Mouse (Mus musculus) liver, embryonic 15.5 days (tissue): ENCODE results near the gene Tex44. TPM values are rescaled to one million over a fixed set of nuclear protein-coding genes. Genes with fewer than 3 reads are reported as not detected.

Source experiments
- ATAC-seq: fragments of 200-750 bp; cut with Nextera tagmentation; 2 replicates; pipeline ENCODE4 v1.8.0; 2017; ENCODE audit warnings: moderate number of reproducible peaks, mild to moderate bottlenecking, moderate library complexity; ENCODE audit not compliant: insufficient read depth
- H3K27ac ChIP-seq: fragments of 300-500 bp; sonication (generic); replicated peaks from 2 replicates; pipeline ENCODE4 v1.5.1; 2015; ENCODE audit warnings: mild to moderate bottlenecking, inconsistent platforms
- H3K27me3 ChIP-seq: fragments of 300-500 bp; sonication (generic); 2 replicates; pipeline ENCODE4 v1.6.1; 2015; ENCODE audit warnings: mild to moderate bottlenecking, inconsistent platforms
- H3K36me3 ChIP-seq: fragments of 300-500 bp; sonication (generic); replicated peaks from 2 replicates; pipeline ENCODE4 v1.6.1; 2015; ENCODE audit warnings: moderate library complexity, mild to moderate bottlenecking, inconsistent platforms
- H3K4me1 ChIP-seq: fragments of 300-500 bp; sonication (generic); replicated peaks from 2 replicates; pipeline ENCODE4 v1.6.1; 2015; ENCODE audit warnings: inconsistent platforms
- H3K4me2 ChIP-seq: fragments of 300-500 bp; sonication (generic); 2 replicates; pipeline ENCODE4 v1.6.1; 2015; ENCODE audit warnings: moderate library complexity, mild to moderate bottlenecking, inconsistent platforms
- H3K4me3 ChIP-seq: fragments of 300-500 bp; sonication (generic); replicated peaks from 2 replicates; pipeline ENCODE4 v1.5.1; 2015; ENCODE audit warnings: mild to moderate bottlenecking, inconsistent platforms
- H3K9ac ChIP-seq: fragments of 300-500 bp; sonication (generic); 2 replicates; pipeline ENCODE4 v1.6.1; 2015; ENCODE audit warnings: moderate library complexity, mild to moderate bottlenecking, inconsistent platforms
- H3K9me3 ChIP-seq: fragments of 300-500 bp; sonication (generic); replicated peaks from 2 replicates; pipeline ENCODE4 v1.6.1; 2016; ENCODE audit warnings: inconsistent platforms
- WGBS: fragments of 180-500 bp; shearing (Covaris S2); methylation state at CpG from one replicate; pipeline ENCODE4 v1.1.7; 2015; ENCODE audit warnings: mixed read lengths; ENCODE audit not compliant: insufficient replicate concordance; 5-methylcytosine and 5-hydroxymethylcytosine counted together
- polyA plus RNA-seq: library from polyadenylated mRNA; unstranded; fragments of >200 nt; fragmentation: Nextera tagmentation; extraction: Ambion mirVana; gene quantifications from 2 replicates; pipeline ENCODE4 v1.2.1, GENCODE M21; 2015

Gene Tex44
- polyA plus RNA-seq, 1 experiment from 2014 or later: not detected

GRCm38 (mm10) chr1:86443386-86444172, 17.4 kb downstream of the Tex44 start:
- Histone ChIP-seq H3K4me3 (peak overlapping the region; percentile 70), H3K4me1 (peaks cover 69% of the 10 kb centered on the region)
- ATAC-seq: no peak

GRCm38 (mm10) chr1:86447596-86448171, 21.6 kb downstream of the Tex44 start:
- H3K9ac ChIP-seq: no peak overlapping the region
- 0 out of 2 replicates have a peak overlapping the region, but pooled peaks have one; percentile 14 for H3K27ac ChIP-seq
- no peaks in the 10 kb centered on the region for H3K36me3 ChIP-seq
- H3K4me3 ChIP-seq: no peak overlapping the region
- H3K4me2 ChIP-seq: no peak overlapping the region
- H3K27me3 ChIP-seq: 0 out of 2 replicates have a peak, but pooled peaks cover 4% of the 10 kb centered on the region
- H3K4me1 ChIP-seq: peaks cover 31% of the 10 kb centered on the region
- 54% methylated on average over 13 of the region's 13 CpGs for WGBS
- ATAC-seq: no peak
- H3K9me3 ChIP-seq: no peaks in the 10 kb centered on the region

More at GRCm38 (mm10) chr1:86443386-86444172, 17.4 kb downstream of the Tex44 start:
- H3K27ac ChIP-seq: peak overlapping the region; percentile 90
- peak overlapping the region; percentile 99 for H3K4me2 ChIP-seq
- 35% methylated on average over 8 of the region's 8 CpGs for WGBS
- H3K27me3 ChIP-seq: 0 out of 2 replicates have a peak, but pooled peaks cover 10% of the 10 kb centered on the region
- H3K9ac ChIP-seq: peak overlapping the region; percentile 72; the same call in 1 of the 2 replicates
- H3K36me3 ChIP-seq: no peaks in the 10 kb centered on the region
- H3K9me3 ChIP-seq: no peaks in the 10 kb centered on the region

DNA sequence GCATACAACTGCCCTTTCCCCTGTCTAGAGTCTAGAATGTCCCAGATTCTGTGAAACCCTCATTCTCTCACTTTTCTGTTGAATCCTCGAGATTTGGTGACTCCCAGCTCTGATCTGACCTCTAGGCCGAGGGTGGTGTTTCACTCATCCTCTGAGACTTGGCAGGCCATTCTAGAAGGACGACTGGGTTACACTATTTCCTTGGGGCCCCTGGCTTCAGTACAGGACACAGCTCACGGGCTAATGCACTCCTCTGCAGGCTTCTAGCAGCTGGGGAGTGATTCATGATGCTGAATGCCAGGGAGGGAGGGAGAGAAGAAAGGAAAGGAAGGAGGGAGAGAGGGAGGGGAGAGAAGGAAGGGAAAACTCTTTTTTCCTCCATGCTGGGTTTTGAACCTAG, 22.1 kb downstream of the Tex44 start:
- Histone ChIP-seq H3K4me3 (no peak overlapping the region), H3K27me3 (no peaks in the 10 kb centered on the region), H3K9ac (no peak overlapping the region), H3K27ac (0 out of 2 replicates have a peak overlapping the region, but pooled peaks have one; percentile 14), H3K4me1 (peaks cover 25% of the 10 kb centered on the region), H3K9me3 (no peaks in the 10 kb centered on the region), H3K36me3 (no peaks in the 10 kb centered on the region), H3K4me2 (no peak overlapping the region)
- ATAC-seq: no peak
- 32% methylated on average over 4 of the region's 4 CpGs for WGBS

GRCm38 (mm10) chr1:86449966-86450365, 23.8 kb downstream of the Tex44 start:
- 41% methylated on average over 6 of the region's 6 CpGs for WGBS
- Histone ChIP-seq H3K4me3 (no peak overlapping the region), H3K27ac (no peak overlapping the region), H3K27me3 (no peaks in the 10 kb centered on the region), H3K9me3 (no peaks in the 10 kb centered on the region), H3K4me1 (peaks cover 11% of the 10 kb centered on the region), H3K4me2 (no peak overlapping the region), H3K9ac (no peak overlapping the region), H3K36me3 (no peaks in the 10 kb centered on the region)
- ATAC-seq: no peak

DNA sequence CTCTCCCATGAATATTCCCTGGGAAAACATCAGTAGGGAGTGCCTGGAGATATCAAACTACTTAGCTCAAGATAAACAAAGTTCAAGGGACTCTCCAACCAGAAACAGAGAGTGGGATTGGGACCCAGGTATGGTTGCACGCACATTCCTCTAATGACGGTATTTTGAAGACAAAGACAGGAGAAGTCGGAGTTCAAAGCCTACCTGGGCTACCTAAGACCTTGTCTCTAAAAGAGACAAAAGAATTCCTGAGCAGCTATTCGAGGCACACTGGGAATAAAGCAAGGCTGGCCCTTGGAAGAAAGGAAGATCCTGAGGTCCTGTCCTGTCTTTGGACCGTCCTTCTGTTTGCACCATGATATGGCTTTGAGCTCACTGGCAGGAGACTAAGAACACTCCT, 26.6 kb downstream of the Tex44 start:
- no peaks in the 10 kb centered on the region for H3K36me3 ChIP-seq
- ATAC-seq: no peak
- no peaks in the 10 kb centered on the region for H3K27me3 ChIP-seq
- WGBS: 69% methylated on average over 5 of the region's 5 CpGs
- no peak overlapping the region for H3K4me3 ChIP-seq
- no peak overlapping the region for H3K9ac ChIP-seq
- H3K27ac ChIP-seq: no peak overlapping the region
- no peaks in the 10 kb centered on the region for H3K9me3 ChIP-seq
- H3K4me2 ChIP-seq: no peak overlapping the region
- H3K4me1 ChIP-seq: peaks cover 5% of the 10 kb centered on the region

- Histone ChIP-seq H3K27ac (no peak overlapping the region), H3K4me2 (peak overlapping the region; percentile 1; the same call in 1 of the 2 replicates)
Measured at GRCm38 (mm10) chr1:86456892-86457581, 30.9 kb downstream of the Tex44 start.

GRCm38 (mm10) chr1:86459371-86459770, 33.2 kb downstream of the Tex44 start:
- no peaks in the 10 kb centered on the region for H3K27me3 ChIP-seq
- no peaks in the 10 kb centered on the region for H3K36me3 ChIP-seq
- no peak overlapping the region for H3K4me3 ChIP-seq
- no peak for ATAC-seq
- H3K4me1 ChIP-seq: 0 out of 2 replicates have a peak, but pooled peaks cover 9% of the 10 kb centered on the region
- WGBS: 67% methylated on average over 4 of the region's 4 CpGs
- H3K9me3 ChIP-seq: no peaks in the 10 kb centered on the region
- H3K4me2 ChIP-seq: no peak overlapping the region
- H3K27ac ChIP-seq: no peak overlapping the region
- no peak overlapping the region for H3K9ac ChIP-seq

More at GRCm38 (mm10) chr1:86456892-86457581, 30.9 kb downstream of the Tex44 start:
- no peaks in the 10 kb centered on the region for H3K27me3 ChIP-seq
- H3K36me3 ChIP-seq: no peaks in the 10 kb centered on the region
- ATAC-seq: no peak
- no peaks in the 10 kb centered on the region for H3K9me3 ChIP-seq
- 40% methylated on average over 13 of the region's 13 CpGs for WGBS
- 0 out of 2 replicates have a peak, but pooled peaks cover 9% of the 10 kb centered on the region for H3K4me1 ChIP-seq
- H3K9ac ChIP-seq: no peak overlapping the region
- no peak overlapping the region for H3K4me3 ChIP-seq

DNA sequence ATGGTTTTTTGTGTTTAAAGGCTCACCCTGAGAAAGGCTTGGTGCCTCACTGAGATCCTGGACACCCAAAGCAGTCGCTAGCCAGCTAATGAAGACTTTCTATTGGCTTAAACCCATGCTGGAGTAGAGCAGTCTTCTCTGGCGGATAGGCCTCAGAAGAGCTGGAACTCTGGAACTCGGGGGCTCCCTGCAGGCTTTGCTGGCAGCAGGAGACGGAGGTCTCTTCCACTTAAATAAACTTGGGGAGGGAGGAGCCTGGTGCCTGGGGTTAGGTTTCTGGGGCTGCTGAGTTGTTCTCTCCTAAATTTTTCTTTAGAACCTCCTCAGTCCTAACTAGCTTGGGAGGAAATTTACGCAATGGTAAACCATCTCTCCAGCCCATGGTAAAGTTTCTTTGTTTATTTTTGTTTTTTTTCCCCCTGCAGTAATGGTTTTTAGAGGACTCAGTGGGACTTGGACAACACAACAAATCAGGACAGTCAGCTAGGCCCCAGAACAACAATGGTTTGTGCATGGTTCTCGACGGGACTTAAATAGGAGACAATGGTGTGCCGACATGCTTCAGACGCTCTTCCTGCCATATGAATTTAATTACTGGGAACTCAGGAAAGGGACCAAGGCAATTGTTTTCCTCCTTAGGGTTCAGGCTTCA, 38.2 kb downstream of the Tex44 start:
- WGBS: 71% methylated on average over 9 of the region's 9 CpGs
- no peak overlapping the region for H3K9ac ChIP-seq
- no peaks in the 10 kb centered on the region for H3K27me3 ChIP-seq
- H3K9me3 ChIP-seq: no peaks in the 10 kb centered on the region
- no peaks in the 10 kb centered on the region for H3K36me3 ChIP-seq
- 0 out of 2 replicates have a peak, but pooled peaks cover 9% of the 10 kb centered on the region for H3K4me1 ChIP-seq
- no peak overlapping the region for H3K4me3 ChIP-seq
- no peak for ATAC-seq
- no peak overlapping the region for H3K4me2 ChIP-seq
- H3K27ac ChIP-seq: no peak overlapping the region

DNA sequence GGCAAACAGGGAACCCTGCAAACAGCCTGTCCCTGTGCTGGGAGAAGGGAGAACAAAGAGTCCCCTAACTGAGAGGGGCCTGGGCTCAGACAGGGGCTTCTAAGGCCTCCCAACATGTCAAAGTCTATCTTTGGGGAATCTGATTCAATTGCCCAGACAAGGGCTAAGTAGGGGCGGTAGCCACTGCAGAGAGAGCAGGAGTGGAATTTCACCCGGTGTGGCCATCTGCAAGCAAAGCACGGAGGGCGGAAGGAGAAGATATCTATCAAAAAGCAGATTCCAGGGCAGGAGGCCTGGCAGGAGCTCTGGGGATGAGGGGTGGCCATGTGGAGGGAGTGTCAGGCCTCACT, 38.7 kb downstream of the Tex44 start:
- H3K4me1 ChIP-seq: peaks cover 7% of the 10 kb centered on the region
- H3K4me2 ChIP-seq: no peak overlapping the region
- 68% methylated on average over 4 of the region's 4 CpGs for WGBS
- H3K36me3 ChIP-seq: no peaks in the 10 kb centered on the region
- no peak overlapping the region for H3K4me3 ChIP-seq
- no peaks in the 10 kb centered on the region for H3K27me3 ChIP-seq
- no peaks in the 10 kb centered on the region for H3K9me3 ChIP-seq
- no peak overlapping the region for H3K9ac ChIP-seq
- no peak for ATAC-seq
- no peak overlapping the region for H3K27ac ChIP-seq

- H3K4me3 ChIP-seq: no peak overlapping the region
- no peaks in the 10 kb centered on the region for H3K36me3 ChIP-seq
- H3K9me3 ChIP-seq: no peaks in the 10 kb centered on the region
- 79% methylated on average over 8 of the region's 8 CpGs for WGBS
- no peak overlapping the region for H3K9ac ChIP-seq
- no peak for ATAC-seq
- H3K27me3 ChIP-seq: no peaks in the 10 kb centered on the region
- no peak overlapping the region for H3K4me2 ChIP-seq
- peaks cover 27% of the 10 kb centered on the region for H3K4me1 ChIP-seq
- no peak overlapping the region for H3K27ac ChIP-seq
Measured at GRCm38 (mm10) chr1:86467416-86467815, 41.3 kb downstream of the Tex44 start.
